Mouse (Mus musculus): Measurements from ENCODE around the gene Gars. TPM values are rescaled to one million over a fixed set of nuclear protein-coding genes. Genes with fewer than 3 reads are reported as not detected.

Gars gene
- polyA plus RNA-seq, 1 experiment: 4.4 TPM

GRCm38 (mm10) chr6:55076561-55077255 is 38.9 kb downstream of the Gars start:
- no peaks in the 10 kb centered on the region for H3K27me3 ChIP-seq (ENCODE audit: control insufficient read depth)
- H3K36me3 ChIP-seq (ENCODE audit: control insufficient read depth): peaks cover 99% of the 10 kb centered on the region
- TF ChIP-seq GATA1 (IDR thresholded peaks at IDR 0.05; ENCODE audit: low read length) (no peak), TAL1 (IDR thresholded peaks at IDR 0.05; ENCODE audit: low read length) (no peak)
- no peaks in the 10 kb centered on the region for H3K9me3 ChIP-seq (ENCODE audit: control insufficient read depth, low read length)
- H3K4me3 ChIP-seq (replicated peaks): no peak overlapping the region
- no peaks in the 10 kb centered on the region for H3K4me1 ChIP-seq (ENCODE audit: control insufficient read depth)

- no peak for TF ChIP-seq TAL1 (IDR thresholded peaks at IDR 0.05; ENCODE audit: low read length)
- TF ChIP-seq GATA1 (IDR thresholded peaks at IDR 0.05; ENCODE audit: low read length): no peak
- Histone ChIP-seq H3K4me1 (ENCODE audit: control insufficient read depth) (no peaks in the 10 kb centered on the region), H3K9me3 (ENCODE audit: control insufficient read depth, low read length) (no peaks in the 10 kb centered on the region), H3K27me3 (ENCODE audit: control insufficient read depth) (no peaks in the 10 kb centered on the region), H3K4me3 (replicated peaks) (no peak overlapping the region), H3K36me3 (ENCODE audit: control insufficient read depth) (peaks cover 55% of the 10 kb centered on the region)
These were observed 43.6 kb downstream of the Gars start for GRCm38 (mm10) chr6:55081379-55081778.

GRCm38 (mm10) chr6:55082261-55083051 is 44.6 kb downstream of the Gars start:
- Histone ChIP-seq H3K27me3 (ENCODE audit: control insufficient read depth) (no peaks in the 10 kb centered on the region), H3K36me3 (ENCODE audit: control insufficient read depth) (peaks cover 44% of the 10 kb centered on the region), H3K9me3 (ENCODE audit: control insufficient read depth, low read length) (no peaks in the 10 kb centered on the region), H3K4me1 (ENCODE audit: control insufficient read depth) (no peaks in the 10 kb centered on the region), H3K4me3 (replicated peaks) (no peak overlapping the region)
- no peak for TF ChIP-seq GATA1 (IDR thresholded peaks at IDR 0.05; ENCODE audit: low read length)
- TF ChIP-seq TAL1 (IDR thresholded peaks at IDR 0.05; ENCODE audit: low read length): no peak

- no peaks in the 10 kb centered on the region for H3K36me3 ChIP-seq (ENCODE audit: control insufficient read depth)
- H3K4me3 ChIP-seq (replicated peaks): no peak overlapping the region
- no peaks in the 10 kb centered on the region for H3K27me3 ChIP-seq (ENCODE audit: control insufficient read depth)
- no peaks in the 10 kb centered on the region for H3K9me3 ChIP-seq (ENCODE audit: control insufficient read depth, low read length)
- H3K4me1 ChIP-seq (ENCODE audit: control insufficient read depth): no peaks in the 10 kb centered on the region
- TF ChIP-seq GATA1 (IDR thresholded peaks at IDR 0.05; ENCODE audit: low read length) (no peak), TAL1 (IDR thresholded peaks at IDR 0.05; ENCODE audit: low read length) (no peak)
These were observed 49.5 kb downstream of the Gars start for GRCm38 (mm10) chr6:55087355-55087754.

- TF ChIP-seq GATA1 (IDR thresholded peaks at IDR 0.05; ENCODE audit: low read length): no peak
- no peak for TF ChIP-seq TAL1 (IDR thresholded peaks at IDR 0.05; ENCODE audit: low read length)
- Histone ChIP-seq H3K9me3 (ENCODE audit: control insufficient read depth, low read length) (no peaks in the 10 kb centered on the region), H3K4me3 (replicated peaks) (no peak overlapping the region), H3K36me3 (ENCODE audit: control insufficient read depth) (no peaks in the 10 kb centered on the region), H3K4me1 (ENCODE audit: control insufficient read depth) (no peaks in the 10 kb centered on the region), H3K27me3 (ENCODE audit: control insufficient read depth) (no peaks in the 10 kb centered on the region)
These were observed 52.8 kb downstream of the Gars start for GRCm38 (mm10) chr6:55090639-55091038.

- Histone ChIP-seq H3K27me3 (ENCODE audit: control insufficient read depth) (no peaks in the 10 kb centered on the region), H3K36me3 (ENCODE audit: control insufficient read depth) (no peaks in the 10 kb centered on the region), H3K4me3 (replicated peaks) (no peak overlapping the region), H3K4me1 (ENCODE audit: control insufficient read depth) (no peaks in the 10 kb centered on the region), H3K9me3 (ENCODE audit: control insufficient read depth, low read length) (no peaks in the 10 kb centered on the region)
- TF ChIP-seq GATA1 (IDR thresholded peaks at IDR 0.05; ENCODE audit: low read length): no peak
These were observed 53.6 kb downstream of the Gars start for GRCm38 (mm10) chr6:55091396-55091795.

GRCm38 (mm10) chr6:55093431-55094146 is 55.8 kb downstream of the Gars start:
- TF ChIP-seq TAL1 (IDR thresholded peaks at IDR 0.05; ENCODE audit: low read length): no peak
- TF ChIP-seq GATA1 (IDR thresholded peaks at IDR 0.05; ENCODE audit: low read length): no peak
- no peak overlapping the region for H3K4me3 ChIP-seq (replicated peaks)
- H3K27me3 ChIP-seq (ENCODE audit: control insufficient read depth): no peaks in the 10 kb centered on the region

GRCm38 (mm10) chr6:55098030-55098429 is 60.2 kb downstream of the Gars start:
- no peaks in the 10 kb centered on the region for H3K4me1 ChIP-seq (ENCODE audit: control insufficient read depth)
- H3K36me3 ChIP-seq (ENCODE audit: control insufficient read depth): no peaks in the 10 kb centered on the region
- TF ChIP-seq GATA1 (IDR thresholded peaks at IDR 0.05; ENCODE audit: low read length) (no peak), TAL1 (IDR thresholded peaks at IDR 0.05; ENCODE audit: low read length) (no peak)
- no peaks in the 10 kb centered on the region for H3K9me3 ChIP-seq (ENCODE audit: control insufficient read depth, low read length)
- no peaks in the 10 kb centered on the region for H3K27me3 ChIP-seq (ENCODE audit: control insufficient read depth)
- no peak overlapping the region for H3K4me3 ChIP-seq (replicated peaks)

More at GRCm38 (mm10) chr6:55093431-55094146, 55.8 kb downstream of the Gars start:
- Histone ChIP-seq H3K4me1 (ENCODE audit: control insufficient read depth) (no peaks in the 10 kb centered on the region), H3K36me3 (ENCODE audit: control insufficient read depth) (no peaks in the 10 kb centered on the region), H3K9me3 (ENCODE audit: control insufficient read depth, low read length) (no peaks in the 10 kb centered on the region)

- TF ChIP-seq GATA1 (IDR thresholded peaks at IDR 0.05; ENCODE audit: low read length): no peak
- TF ChIP-seq TAL1 (IDR thresholded peaks at IDR 0.05; ENCODE audit: low read length): no peak
These were observed 60.8 kb downstream of the Gars start for GRCm38 (mm10) chr6:55098603-55099002.

More at GRCm38 (mm10) chr6:55098603-55099002, 60.8 kb downstream of the Gars start:
- Histone ChIP-seq H3K4me1 (ENCODE audit: control insufficient read depth) (no peaks in the 10 kb centered on the region), H3K9me3 (ENCODE audit: control insufficient read depth, low read length) (no peaks in the 10 kb centered on the region), H3K36me3 (ENCODE audit: control insufficient read depth) (no peaks in the 10 kb centered on the region), H3K4me3 (replicated peaks) (no peak overlapping the region), H3K27me3 (ENCODE audit: control insufficient read depth) (no peaks in the 10 kb centered on the region)
